Mouse (Mus musculus): ENCODE measurements at regions not wholly inside any gene's neighbourhood (a gene's known extent, or its start where the extent isn't known, plus 50 kb on each side); places are given as distances from the start of the nearest gene placed in this dataset.

- no peak for ATAC-seq (ENCODE audit: low FRiP score)
- Histone ChIP-seq H3K9ac (replicated peaks; ENCODE audit: low read length, poor library complexity, severe bottlenecking) (no peak overlapping the region), H3K9me3 (ENCODE audit: low read length) (no peaks in the 10 kb centered on the region), H3K36me3 (ENCODE audit: insufficient read depth, low read length) (no peaks in the 10 kb centered on the region), H3K27me3 (ENCODE audit: insufficient read depth, low read length) (no peaks in the 10 kb centered on the region), H3K27ac (ENCODE audit: low read depth, low read length) (no peak overlapping the region), H3K4me2 (ENCODE audit: low read depth, low read length, poor library complexity, severe bottlenecking) (no peak overlapping the region), H3K4me3 (ENCODE audit: low read depth, low read length) (no peak overlapping the region), H3K4me1 (ENCODE audit: insufficient read depth, low read length) (no peaks in the 10 kb centered on the region)
- 87% methylated on average over 4 of the region's 4 CpGs for WGBS
- DNase-seq (ENCODE audit: low spot score), result no peak
- TF ChIP-seq CTCF (IDR thresholded peaks at IDR 0.05), result no peak
These were observed 107.2 kb upstream of the Tmem164 start for GRCm38 (mm10) chrX:142574022-142574421.

- ATAC-seq (ENCODE audit: low FRiP score) (no peak), DNase-seq (ENCODE audit: low spot score) (no peak)
- Histone ChIP-seq H3K9ac (replicated peaks; ENCODE audit: low read length, poor library complexity, severe bottlenecking) (no peak overlapping the region), H3K27me3 (ENCODE audit: insufficient read depth, low read length) (no peaks in the 10 kb centered on the region), H3K4me1 (ENCODE audit: insufficient read depth, low read length) (no peaks in the 10 kb centered on the region), H3K27ac (ENCODE audit: low read depth, low read length) (no peak overlapping the region), H3K36me3 (ENCODE audit: insufficient read depth, low read length) (no peaks in the 10 kb centered on the region), H3K4me2 (ENCODE audit: low read depth, low read length, poor library complexity, severe bottlenecking) (no peak overlapping the region), H3K9me3 (ENCODE audit: low read length) (no peaks in the 10 kb centered on the region), H3K4me3 (ENCODE audit: low read depth, low read length) (no peak overlapping the region)
- TF ChIP-seq CTCF (IDR thresholded peaks at IDR 0.05), result 0 out of 2 replicates have a peak, but pooled peaks have one; percentile 12
- 53% methylated on average over 10 of the region's 10 CpGs for WGBS
These were observed 106.1 kb upstream of the Tmem164 start for GRCm38 (mm10) chrX:142574945-142575710.

GRCm38 (mm10) chrX:142576127-142576526 lies 105.1 kb upstream of the Tmem164 start:
- no peak overlapping the region for H3K4me2 ChIP-seq (ENCODE audit: low read depth, low read length, poor library complexity, severe bottlenecking)
- H3K36me3 ChIP-seq (ENCODE audit: insufficient read depth, low read length), result no peaks in the 10 kb centered on the region
- no peaks in the 10 kb centered on the region for H3K27me3 ChIP-seq (ENCODE audit: insufficient read depth, low read length)
- 73% methylated on average over 3 of the region's 3 CpGs for WGBS
- no peak overlapping the region for H3K9ac ChIP-seq (replicated peaks; ENCODE audit: low read length, poor library complexity, severe bottlenecking)
- H3K4me1 ChIP-seq (ENCODE audit: insufficient read depth, low read length), result no peaks in the 10 kb centered on the region
- TF ChIP-seq CTCF (IDR thresholded peaks at IDR 0.05), result no peak
- no peak overlapping the region for H3K27ac ChIP-seq (ENCODE audit: low read depth, low read length)
- ATAC-seq (ENCODE audit: low FRiP score) (no peak), DNase-seq (ENCODE audit: low spot score) (no peak)
- H3K9me3 ChIP-seq (ENCODE audit: low read length), result no peaks in the 10 kb centered on the region
- H3K4me3 ChIP-seq (ENCODE audit: low read depth, low read length), result no peak overlapping the region

GRCm38 (mm10) chrX:142577449-142578081 lies 103.6 kb upstream of the Tmem164 start:
- Histone ChIP-seq H3K9me3 (ENCODE audit: low read length) (no peaks in the 10 kb centered on the region), H3K27ac (ENCODE audit: low read depth, low read length) (no peak overlapping the region), H3K4me1 (ENCODE audit: insufficient read depth, low read length) (no peaks in the 10 kb centered on the region), H3K9ac (replicated peaks; ENCODE audit: low read length, poor library complexity, severe bottlenecking) (no peak overlapping the region), H3K36me3 (ENCODE audit: insufficient read depth, low read length) (no peaks in the 10 kb centered on the region), H3K27me3 (ENCODE audit: insufficient read depth, low read length) (no peaks in the 10 kb centered on the region), H3K4me2 (ENCODE audit: low read depth, low read length, poor library complexity, severe bottlenecking) (no peak overlapping the region), H3K4me3 (ENCODE audit: low read depth, low read length) (no peak overlapping the region)
- WGBS, result 83% methylated on average over 4 of the region's 6 CpGs
- DNase-seq (ENCODE audit: low spot score) (no peak), ATAC-seq (ENCODE audit: low FRiP score) (no peak)
- no peak for TF ChIP-seq CTCF (IDR thresholded peaks at IDR 0.05)

GRCm38 (mm10) chrX:142585281-142585680 lies 95.9 kb upstream of the Tmem164 start:
- H3K27me3 ChIP-seq (ENCODE audit: insufficient read depth, low read length), result no peaks in the 10 kb centered on the region
- H3K4me3 ChIP-seq (ENCODE audit: low read depth, low read length), result no peak overlapping the region
- no peaks in the 10 kb centered on the region for H3K9me3 ChIP-seq (ENCODE audit: low read length)
- H3K36me3 ChIP-seq (ENCODE audit: insufficient read depth, low read length), result no peaks in the 10 kb centered on the region
- ATAC-seq (ENCODE audit: low FRiP score) (no peak), DNase-seq (ENCODE audit: low spot score) (no peak)
- H3K4me1 ChIP-seq (ENCODE audit: insufficient read depth, low read length), result no peaks in the 10 kb centered on the region
- H3K4me2 ChIP-seq (ENCODE audit: low read depth, low read length, poor library complexity, severe bottlenecking), result no peak overlapping the region
- no peak overlapping the region for H3K27ac ChIP-seq (ENCODE audit: low read depth, low read length)
- WGBS, result 70% methylated on average over 2 of the region's 2 CpGs
- no peak overlapping the region for H3K9ac ChIP-seq (replicated peaks; ENCODE audit: low read length, poor library complexity, severe bottlenecking)
- no peak for TF ChIP-seq CTCF (IDR thresholded peaks at IDR 0.05)

GRCm38 (mm10) chrX:142599377-142599776 lies 81.8 kb upstream of the Tmem164 start:
- no peak overlapping the region for H3K4me2 ChIP-seq (ENCODE audit: low read depth, low read length, poor library complexity, severe bottlenecking)
- ATAC-seq (ENCODE audit: low FRiP score), result no peak
- no peaks in the 10 kb centered on the region for H3K36me3 ChIP-seq (ENCODE audit: insufficient read depth, low read length)
- no peak overlapping the region for H3K9ac ChIP-seq (replicated peaks; ENCODE audit: low read length, poor library complexity, severe bottlenecking)
- no peak overlapping the region for H3K27ac ChIP-seq (ENCODE audit: low read depth, low read length)
- no peaks in the 10 kb centered on the region for H3K9me3 ChIP-seq (ENCODE audit: low read length)
- no peak for DNase-seq (ENCODE audit: low spot score)
- H3K4me1 ChIP-seq (ENCODE audit: insufficient read depth, low read length), result no peaks in the 10 kb centered on the region
- no peaks in the 10 kb centered on the region for H3K27me3 ChIP-seq (ENCODE audit: insufficient read depth, low read length)
- no peak for TF ChIP-seq CTCF (IDR thresholded peaks at IDR 0.05)
- no peak overlapping the region for H3K4me3 ChIP-seq (ENCODE audit: low read depth, low read length)
- WGBS, result 95% methylated on average over 2 of the region's 2 CpGs
